Mouse (Mus musculus): ENCODE results near the gene Pyy.

DNA sequence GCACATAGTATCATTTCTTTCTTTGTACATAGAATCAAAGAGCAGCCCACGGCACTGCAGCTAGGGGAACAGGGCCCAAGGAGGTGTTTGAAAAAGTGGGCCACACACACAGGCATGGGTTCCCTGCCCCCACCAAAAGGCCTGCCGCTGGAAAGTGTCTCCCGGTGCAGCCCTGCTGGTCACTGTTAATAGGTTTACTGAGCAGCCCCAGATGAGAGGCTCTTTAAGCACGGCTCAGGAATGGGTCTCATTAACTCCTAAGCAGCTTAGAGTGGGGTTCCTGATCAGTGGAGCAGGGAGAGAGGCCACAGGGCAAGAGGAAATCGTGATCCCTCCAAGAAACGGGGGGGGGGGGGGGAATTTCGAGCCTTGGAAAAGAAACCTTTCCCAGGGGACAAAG lies 23.5 kb downstream of the Pyy start:
- TF ChIP-seq CTCF (IDR thresholded peaks at IDR 0.05; ENCODE audit: control insufficient read depth, insufficient read depth, low read length) (no peak), POLR2A (IDR thresholded peaks at IDR 0.05; ENCODE audit: borderline replicate concordance, control insufficient read depth, low read depth, low read length) (no peak)

Data from bone marrow, adult 2 months (tissue).